Mouse (Mus musculus): ENCODE measurements at regions not wholly inside any gene's neighbourhood (a gene's known extent, or its start where the extent isn't known, plus 50 kb on each side); places are given as distances from the start of the nearest gene placed in this dataset.

DNA sequence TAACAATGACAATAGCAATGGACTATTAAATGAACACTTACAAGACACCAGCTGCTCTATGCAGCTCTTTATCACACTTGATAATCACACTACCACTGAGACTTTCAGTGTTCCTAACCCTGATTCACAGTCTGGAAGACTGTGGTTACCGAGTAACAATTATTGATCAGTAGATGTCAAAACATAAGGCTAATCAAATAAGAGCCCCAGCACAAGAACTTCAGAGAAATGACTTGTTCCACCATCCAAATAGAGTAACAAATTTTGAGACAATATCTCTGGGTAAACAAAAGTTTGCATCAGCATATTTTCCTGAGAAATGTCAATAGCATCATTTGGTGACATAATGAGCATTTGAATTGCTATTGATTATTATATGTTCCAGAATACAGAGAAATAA lies 118.3 kb upstream of the Ccdc85a start:
- Histone ChIP-seq H3K9me3 (ENCODE audit: control insufficient read depth, low read length) (no peaks in the 10 kb centered on the region), H3K4me3 (replicated peaks; ENCODE audit: low read depth, low read length) (no peak overlapping the region), H3K27me3 (ENCODE audit: control insufficient read depth, insufficient read depth, low read length) (no peaks in the 10 kb centered on the region), H3K27ac (replicated peaks; ENCODE audit: low read depth, low read length) (no peak overlapping the region), H3K36me3 (ENCODE audit: control insufficient read depth, insufficient read depth, low read length) (no peaks in the 10 kb centered on the region), H3K4me1 (ENCODE audit: control insufficient read depth, insufficient read depth, low read length) (no peaks in the 10 kb centered on the region), H3K9ac (replicated peaks; ENCODE audit: low read length) (no peak overlapping the region), H3K4me2 (ENCODE audit: low read length) (no peak overlapping the region)
- WGBS, result 82% methylated on average over 1 of the region's 1 CpGs
- no peak for DNase-seq
- ATAC-seq (ENCODE audit: low FRiP score, low TSS enrichment), result no peak

DNA sequence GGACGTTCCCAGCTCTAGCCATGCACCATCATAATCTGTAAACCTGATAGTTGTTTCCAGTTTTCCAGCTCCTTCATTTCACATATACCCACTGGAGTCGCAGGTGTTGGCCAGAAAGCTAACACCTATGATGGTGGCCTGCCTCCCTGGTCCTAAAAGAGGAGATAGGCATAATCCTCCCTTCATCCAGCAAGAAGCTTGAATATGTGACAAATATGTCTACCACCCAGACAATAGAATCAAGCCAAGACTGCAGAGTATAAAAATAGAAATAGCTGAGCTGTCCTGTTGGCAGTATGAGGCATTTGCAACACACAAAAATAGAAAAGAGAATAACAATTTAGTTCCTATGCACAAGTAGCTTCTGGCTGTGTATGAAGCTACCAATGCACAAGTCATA lies 117.3 kb upstream of the Ccdc85a start:
- no peaks in the 10 kb centered on the region for H3K9me3 ChIP-seq (ENCODE audit: control insufficient read depth, low read length)
- no peak for DNase-seq
- no peak overlapping the region for H3K4me2 ChIP-seq (ENCODE audit: low read length)
- H3K27me3 ChIP-seq (ENCODE audit: control insufficient read depth, insufficient read depth, low read length), result no peaks in the 10 kb centered on the region
- H3K4me3 ChIP-seq (replicated peaks; ENCODE audit: low read depth, low read length), result no peak overlapping the region
- ATAC-seq (ENCODE audit: low FRiP score, low TSS enrichment), result no peak
- H3K9ac ChIP-seq (replicated peaks; ENCODE audit: low read length), result no peak overlapping the region
- no peaks in the 10 kb centered on the region for H3K4me1 ChIP-seq (ENCODE audit: control insufficient read depth, insufficient read depth, low read length)
- H3K27ac ChIP-seq (replicated peaks; ENCODE audit: low read depth, low read length), result no peak overlapping the region
- H3K36me3 ChIP-seq (ENCODE audit: control insufficient read depth, insufficient read depth, low read length), result no peaks in the 10 kb centered on the region
- WGBS, result 94% methylated on average over 2 of the region's 2 CpGs

GRCm38 (mm10) chr11:28699766-28700165 lies 115.6 kb upstream of the Ccdc85a start:
- no peak for ATAC-seq (ENCODE audit: low FRiP score, low TSS enrichment)

GRCm38 (mm10) chr11:28697644-28698480 lies 113.7 kb upstream of the Ccdc85a start:
- H3K4me2 ChIP-seq (ENCODE audit: low read length), result no peak overlapping the region
- DNase-seq (peak; percentile 55), ATAC-seq (ENCODE audit: low FRiP score, low TSS enrichment) (peak; percentile 62)
- no peaks in the 10 kb centered on the region for H3K36me3 ChIP-seq (ENCODE audit: control insufficient read depth, insufficient read depth, low read length)
- no peaks in the 10 kb centered on the region for H3K27me3 ChIP-seq (ENCODE audit: control insufficient read depth, insufficient read depth, low read length)
- no peak overlapping the region for H3K4me3 ChIP-seq (replicated peaks; ENCODE audit: low read depth, low read length)
- no peaks in the 10 kb centered on the region for H3K9me3 ChIP-seq (ENCODE audit: control insufficient read depth, low read length)
- H3K9ac ChIP-seq (replicated peaks; ENCODE audit: low read length), result no peak overlapping the region
- H3K27ac ChIP-seq (replicated peaks; ENCODE audit: low read depth, low read length), result peak overlapping the region; percentile 52; the same call in 1 of the 2 replicates
- 44% methylated on average over 8 of the region's 8 CpGs for WGBS
- no peaks in the 10 kb centered on the region for H3K4me1 ChIP-seq (ENCODE audit: control insufficient read depth, insufficient read depth, low read length)

More at GRCm38 (mm10) chr11:28699766-28700165, 115.6 kb upstream of the Ccdc85a start:
- H3K36me3 ChIP-seq (ENCODE audit: control insufficient read depth, insufficient read depth, low read length), result no peaks in the 10 kb centered on the region
- H3K4me2 ChIP-seq (ENCODE audit: low read length), result no peak overlapping the region
- no peaks in the 10 kb centered on the region for H3K4me1 ChIP-seq (ENCODE audit: control insufficient read depth, insufficient read depth, low read length)
- H3K4me3 ChIP-seq (replicated peaks; ENCODE audit: low read depth, low read length), result no peak overlapping the region
- no peak overlapping the region for H3K27ac ChIP-seq (replicated peaks; ENCODE audit: low read depth, low read length)
- H3K27me3 ChIP-seq (ENCODE audit: control insufficient read depth, insufficient read depth, low read length), result no peaks in the 10 kb centered on the region
- H3K9me3 ChIP-seq (ENCODE audit: control insufficient read depth, low read length), result no peaks in the 10 kb centered on the region
- H3K9ac ChIP-seq (replicated peaks; ENCODE audit: low read length), result no peak overlapping the region
- DNase-seq, result no peak

GRCm38 (mm10) chr11:28695031-28695430 lies 110.9 kb upstream of the Ccdc85a start:
- DNase-seq (no peak), ATAC-seq (ENCODE audit: low FRiP score, low TSS enrichment) (no peak)
- Histone ChIP-seq H3K36me3 (ENCODE audit: control insufficient read depth, insufficient read depth, low read length) (no peaks in the 10 kb centered on the region), H3K4me3 (replicated peaks; ENCODE audit: low read depth, low read length) (no peak overlapping the region), H3K4me1 (ENCODE audit: control insufficient read depth, insufficient read depth, low read length) (no peaks in the 10 kb centered on the region), H3K27me3 (ENCODE audit: control insufficient read depth, insufficient read depth, low read length) (no peaks in the 10 kb centered on the region), H3K9ac (replicated peaks; ENCODE audit: low read length) (no peak overlapping the region), H3K9me3 (ENCODE audit: control insufficient read depth, low read length) (no peaks in the 10 kb centered on the region), H3K27ac (replicated peaks; ENCODE audit: low read depth, low read length) (no peak overlapping the region), H3K4me2 (ENCODE audit: low read length) (no peak overlapping the region)
- 88% methylated on average over 3 of the region's 3 CpGs for WGBS

DNA sequence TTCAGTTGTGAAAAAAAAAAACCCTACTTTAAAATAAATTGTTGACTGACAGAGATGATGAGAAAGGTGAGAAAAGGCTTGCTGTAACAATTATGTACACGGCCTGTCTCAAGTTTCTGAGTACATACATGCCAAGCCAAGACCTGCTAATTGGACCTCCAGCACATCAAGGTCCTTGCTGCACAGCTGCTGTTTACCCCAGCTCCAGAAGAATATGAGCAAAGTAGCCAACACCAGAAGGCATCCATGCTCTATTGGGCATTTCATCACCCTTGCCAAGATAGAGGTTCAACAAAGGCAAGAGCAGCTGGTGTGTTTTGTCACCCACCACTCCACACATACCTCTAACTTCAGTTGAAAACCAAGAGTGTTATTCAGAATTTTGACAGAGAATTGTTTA lies 109.2 kb upstream of the Ccdc85a start:
- Histone ChIP-seq H3K4me1 (ENCODE audit: control insufficient read depth, insufficient read depth, low read length) (no peaks in the 10 kb centered on the region), H3K4me2 (ENCODE audit: low read length) (no peak overlapping the region), H3K4me3 (replicated peaks; ENCODE audit: low read depth, low read length) (no peak overlapping the region), H3K27me3 (ENCODE audit: control insufficient read depth, insufficient read depth, low read length) (no peaks in the 10 kb centered on the region), H3K36me3 (ENCODE audit: control insufficient read depth, insufficient read depth, low read length) (no peaks in the 10 kb centered on the region), H3K9me3 (ENCODE audit: control insufficient read depth, low read length) (no peaks in the 10 kb centered on the region), H3K9ac (replicated peaks; ENCODE audit: low read length) (no peak overlapping the region), H3K27ac (replicated peaks; ENCODE audit: low read depth, low read length) (0 out of 2 replicates have a peak overlapping the region, but pooled peaks have one; percentile 37)
- 66% methylated on average over 1 of the region's 1 CpGs for WGBS
- DNase-seq (no peak), ATAC-seq (ENCODE audit: low FRiP score, low TSS enrichment) (no peak)

GRCm38 (mm10) chr11:28692263-28693194 lies 108.4 kb upstream of the Ccdc85a start:
- no peak overlapping the region for H3K27ac ChIP-seq (replicated peaks; ENCODE audit: low read depth, low read length)
- peak; percentile 53 for DNase-seq

DNA sequence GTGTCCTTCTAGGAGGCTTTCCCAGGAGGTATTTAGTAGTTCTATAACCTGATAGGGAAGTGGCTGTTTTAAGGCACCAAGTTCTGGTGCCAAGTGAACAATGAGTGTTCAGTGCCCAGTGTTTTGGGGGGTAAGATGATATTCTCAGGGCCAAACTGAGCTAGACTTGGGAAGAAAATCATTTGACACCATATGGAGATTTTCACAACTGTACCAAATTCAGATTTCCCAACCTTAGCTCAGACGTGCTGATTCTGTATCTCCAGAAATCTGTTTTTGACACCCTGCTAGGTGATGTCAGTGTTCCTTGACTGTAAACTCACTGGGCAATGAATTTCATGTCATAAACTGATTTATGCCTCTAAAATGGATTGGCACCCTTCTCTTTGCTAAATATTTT lies 104.3 kb upstream of the Ccdc85a start:
- no peaks in the 10 kb centered on the region for H3K9me3 ChIP-seq (ENCODE audit: control insufficient read depth, low read length)
- no peak overlapping the region for H3K4me3 ChIP-seq (replicated peaks; ENCODE audit: low read depth, low read length)
- no peak for DNase-seq
- no peak for ATAC-seq (ENCODE audit: low FRiP score, low TSS enrichment)
- no peaks in the 10 kb centered on the region for H3K4me1 ChIP-seq (ENCODE audit: control insufficient read depth, insufficient read depth, low read length)
- no peaks in the 10 kb centered on the region for H3K27me3 ChIP-seq (ENCODE audit: control insufficient read depth, insufficient read depth, low read length)
- no peaks in the 10 kb centered on the region for H3K36me3 ChIP-seq (ENCODE audit: control insufficient read depth, insufficient read depth, low read length)
- WGBS, result 85% methylated on average over 1 of the region's 1 CpGs
- H3K4me2 ChIP-seq (ENCODE audit: low read length), result no peak overlapping the region
- no peak overlapping the region for H3K9ac ChIP-seq (replicated peaks; ENCODE audit: low read length)
- no peak overlapping the region for H3K27ac ChIP-seq (replicated peaks; ENCODE audit: low read depth, low read length)

More at GRCm38 (mm10) chr11:28692263-28693194, 108.4 kb upstream of the Ccdc85a start:
- WGBS, result 38% methylated on average over 3 of the region's 3 CpGs
- peak; percentile 65; the same call in 1 of the 2 replicates for ATAC-seq (ENCODE audit: low FRiP score, low TSS enrichment)
- no peaks in the 10 kb centered on the region for H3K4me1 ChIP-seq (ENCODE audit: control insufficient read depth, insufficient read depth, low read length)
- no peak overlapping the region for H3K9ac ChIP-seq (replicated peaks; ENCODE audit: low read length)
- no peaks in the 10 kb centered on the region for H3K9me3 ChIP-seq (ENCODE audit: control insufficient read depth, low read length)
- no peaks in the 10 kb centered on the region for H3K36me3 ChIP-seq (ENCODE audit: control insufficient read depth, insufficient read depth, low read length)
- no peak overlapping the region for H3K4me3 ChIP-seq (replicated peaks; ENCODE audit: low read depth, low read length)
- no peaks in the 10 kb centered on the region for H3K27me3 ChIP-seq (ENCODE audit: control insufficient read depth, insufficient read depth, low read length)
- H3K4me2 ChIP-seq (ENCODE audit: low read length), result no peak overlapping the region

Measured in midbrain, embryonic 14.5 days (tissue).